Mouse (Mus musculus): ENCODE measurements at regions not wholly inside any gene's neighbourhood (a gene's known extent, or its start where the extent isn't known, plus 50 kb on each side); places are given as distances from the start of the nearest gene placed in this dataset.

GRCm38 (mm10) chr9:115382824-115383475 lies 72.7 kb upstream of the Stt3b start:
- DNase-seq (ENCODE audit: low spot score) (no peak), ATAC-seq (no peak)
- H3K4me1 ChIP-seq (ENCODE audit: insufficient read depth, low read depth, low read length) = no peaks in the 10 kb centered on the region
- H3K27me3 ChIP-seq (replicated peaks; ENCODE audit: insufficient read depth, low read length) = no peaks in the 10 kb centered on the region
- TF ChIP-seq CTCF (IDR thresholded peaks at IDR 0.05) = no peak
- TF ChIP-seq EP300 (IDR thresholded peaks at IDR 0.05) = no peak
- H3K9ac ChIP-seq (replicated peaks; ENCODE audit: low read depth) = no peak overlapping the region
- no peak overlapping the region for H3K27ac ChIP-seq (ENCODE audit: low read length)
- 68% methylated on average over 12 of the region's 12 CpGs for WGBS
- no peak overlapping the region for H3K4me3 ChIP-seq (ENCODE audit: low read depth, low read length)
- H3K4me2 ChIP-seq (replicated peaks; ENCODE audit: low read depth, low read length) = no peak overlapping the region
- no peaks in the 10 kb centered on the region for H3K9me3 ChIP-seq (ENCODE audit: low read length)
- H3K36me3 ChIP-seq (ENCODE audit: insufficient read depth, low read length) = no peaks in the 10 kb centered on the region

- Histone ChIP-seq H3K4me3 (ENCODE audit: low read depth, low read length) (no peak overlapping the region), H3K4me1 (ENCODE audit: insufficient read depth, low read depth, low read length) (no peaks in the 10 kb centered on the region), H3K9ac (replicated peaks; ENCODE audit: low read depth) (no peak overlapping the region), H3K27me3 (replicated peaks; ENCODE audit: insufficient read depth, low read length) (no peaks in the 10 kb centered on the region), H3K27ac (ENCODE audit: low read length) (no peak overlapping the region), H3K36me3 (ENCODE audit: insufficient read depth, low read length) (no peaks in the 10 kb centered on the region), H3K9me3 (ENCODE audit: low read length) (no peaks in the 10 kb centered on the region), H3K4me2 (replicated peaks; ENCODE audit: low read depth, low read length) (no peak overlapping the region)
- TF ChIP-seq CTCF (IDR thresholded peaks at IDR 0.05) (no peak), EP300 (IDR thresholded peaks at IDR 0.05) (0 out of 2 replicates have a peak, but pooled peaks have one; percentile 36)
- ATAC-seq = peak; percentile 84
- peak; percentile 68 for DNase-seq (ENCODE audit: low spot score)
- 12% methylated on average over 4 of the region's 4 CpGs for WGBS
Observed at GRCm38 (mm10) chr9:115383935-115384334, 73.7 kb upstream of the Stt3b start.

GRCm38 (mm10) chr9:115384345-115384744 lies 74.1 kb upstream of the Stt3b start:
- no peak for DNase-seq (ENCODE audit: low spot score)
- no peak overlapping the region for H3K9ac ChIP-seq (replicated peaks; ENCODE audit: low read depth)
- no peaks in the 10 kb centered on the region for H3K9me3 ChIP-seq (ENCODE audit: low read length)
- ATAC-seq = peak; percentile 52; the same call in 1 of the 2 replicates
- no peaks in the 10 kb centered on the region for H3K36me3 ChIP-seq (ENCODE audit: insufficient read depth, low read length)
- no peaks in the 10 kb centered on the region for H3K4me1 ChIP-seq (ENCODE audit: insufficient read depth, low read depth, low read length)
- TF ChIP-seq CTCF (IDR thresholded peaks at IDR 0.05) (no peak), EP300 (IDR thresholded peaks at IDR 0.05) (no peak)
- no peak overlapping the region for H3K4me3 ChIP-seq (ENCODE audit: low read depth, low read length)
- WGBS = 54% methylated on average over 1 of the region's 1 CpGs
- no peak overlapping the region for H3K27ac ChIP-seq (ENCODE audit: low read length)
- H3K27me3 ChIP-seq (replicated peaks; ENCODE audit: insufficient read depth, low read length) = no peaks in the 10 kb centered on the region
- H3K4me2 ChIP-seq (replicated peaks; ENCODE audit: low read depth, low read length) = no peak overlapping the region

GRCm38 (mm10) chr9:115387471-115388360 lies 77.5 kb upstream of the Stt3b start:
- TF ChIP-seq CTCF (IDR thresholded peaks at IDR 0.05) (no peak), EP300 (IDR thresholded peaks at IDR 0.05) (no peak)
- Histone ChIP-seq H3K36me3 (ENCODE audit: insufficient read depth, low read length) (no peaks in the 10 kb centered on the region), H3K4me2 (replicated peaks; ENCODE audit: low read depth, low read length) (no peak overlapping the region), H3K4me1 (ENCODE audit: insufficient read depth, low read depth, low read length) (no peaks in the 10 kb centered on the region; the same call in 1 of the 2 replicates), H3K27ac (ENCODE audit: low read length) (no peak overlapping the region), H3K9me3 (ENCODE audit: low read length) (no peaks in the 10 kb centered on the region), H3K9ac (replicated peaks; ENCODE audit: low read depth) (no peak overlapping the region), H3K4me3 (ENCODE audit: low read depth, low read length) (no peak overlapping the region), H3K27me3 (replicated peaks; ENCODE audit: insufficient read depth, low read length) (no peaks in the 10 kb centered on the region)
- 68% methylated on average over 26 of the region's 26 CpGs for WGBS
- DNase-seq (ENCODE audit: low spot score) (no peak), ATAC-seq (no peak)

GRCm38 (mm10) chr9:115388361-115388759 lies 78.1 kb upstream of the Stt3b start:
- WGBS = 92% methylated on average over 11 of the region's 11 CpGs
- H3K27ac ChIP-seq (ENCODE audit: low read length) = no peak overlapping the region
- H3K9ac ChIP-seq (replicated peaks; ENCODE audit: low read depth) = no peak overlapping the region
- H3K4me3 ChIP-seq (ENCODE audit: low read depth, low read length) = no peak overlapping the region
- TF ChIP-seq EP300 (IDR thresholded peaks at IDR 0.05) (no peak), CTCF (IDR thresholded peaks at IDR 0.05) (no peak)
- no peaks in the 10 kb centered on the region; the same call in 1 of the 2 replicates for H3K4me1 ChIP-seq (ENCODE audit: insufficient read depth, low read depth, low read length)
- H3K9me3 ChIP-seq (ENCODE audit: low read length) = no peaks in the 10 kb centered on the region
- H3K4me2 ChIP-seq (replicated peaks; ENCODE audit: low read depth, low read length) = no peak overlapping the region
- no peaks in the 10 kb centered on the region for H3K36me3 ChIP-seq (ENCODE audit: insufficient read depth, low read length)
- DNase-seq (ENCODE audit: low spot score) (no peak), ATAC-seq (no peak)
- H3K27me3 ChIP-seq (replicated peaks; ENCODE audit: insufficient read depth, low read length) = no peaks in the 10 kb centered on the region

GRCm38 (mm10) chr9:115389082-115389481 lies 78.9 kb upstream of the Stt3b start:
- ATAC-seq (no peak), DNase-seq (ENCODE audit: low spot score) (no peak)
- Histone ChIP-seq H3K4me1 (ENCODE audit: insufficient read depth, low read depth, low read length) (no peaks in the 10 kb centered on the region; the same call in 1 of the 2 replicates), H3K9me3 (ENCODE audit: low read length) (no peaks in the 10 kb centered on the region), H3K4me3 (ENCODE audit: low read depth, low read length) (no peak overlapping the region), H3K4me2 (replicated peaks; ENCODE audit: low read depth, low read length) (no peak overlapping the region), H3K9ac (replicated peaks; ENCODE audit: low read depth) (no peak overlapping the region), H3K36me3 (ENCODE audit: insufficient read depth, low read length) (no peaks in the 10 kb centered on the region), H3K27ac (ENCODE audit: low read length) (no peak overlapping the region), H3K27me3 (replicated peaks; ENCODE audit: insufficient read depth, low read length) (no peaks in the 10 kb centered on the region)
- TF ChIP-seq EP300 (IDR thresholded peaks at IDR 0.05) (no peak), CTCF (IDR thresholded peaks at IDR 0.05) (no peak)
- 100% methylated on average over 2 of the region's 2 CpGs for WGBS

Measured in lung, postnatal 0 days (tissue).